Mouse (Mus musculus): ENCODE results near the gene Large1.

DNA sequence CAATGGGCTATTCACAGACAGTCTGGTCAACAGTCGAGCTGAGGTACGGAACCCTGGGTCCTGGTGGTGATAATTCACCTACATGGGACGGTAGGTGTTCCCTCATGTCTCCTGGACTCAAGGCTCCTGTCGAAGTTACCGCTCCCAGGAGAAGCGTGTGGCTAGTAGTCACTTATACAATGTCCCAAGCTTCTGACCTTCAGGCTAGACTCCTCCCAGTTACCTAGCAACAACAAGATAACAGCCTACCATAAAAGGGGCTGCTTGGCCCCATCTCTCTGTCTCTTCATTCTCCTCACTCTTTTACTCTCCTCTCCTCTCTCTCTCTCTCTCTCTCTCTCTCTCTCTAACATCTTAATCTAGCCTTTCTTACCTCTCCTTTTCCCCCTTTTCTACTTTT is 217.9 kb downstream of the Large1 start:
- TF ChIP-seq CTCF (conservative IDR thresholded peaks at IDR 0.05; ENCODE audit: low read length): no peak
- TF ChIP-seq POU5F1 (IDR thresholded peaks at IDR 0.05; ENCODE audit: borderline replicate concordance, low read length): no peak

All from E14TG2a.4 (cell line).